Mouse (Mus musculus): ENCODE data around the gene Uqcc1. TPM values are rescaled to one million over a fixed set of nuclear protein-coding genes. Genes with fewer than 3 reads are reported as not detected.

The Uqcc1 gene
- polyA plus RNA-seq, 2 experiments = 17.4 to 25.6 TPM

DNA sequence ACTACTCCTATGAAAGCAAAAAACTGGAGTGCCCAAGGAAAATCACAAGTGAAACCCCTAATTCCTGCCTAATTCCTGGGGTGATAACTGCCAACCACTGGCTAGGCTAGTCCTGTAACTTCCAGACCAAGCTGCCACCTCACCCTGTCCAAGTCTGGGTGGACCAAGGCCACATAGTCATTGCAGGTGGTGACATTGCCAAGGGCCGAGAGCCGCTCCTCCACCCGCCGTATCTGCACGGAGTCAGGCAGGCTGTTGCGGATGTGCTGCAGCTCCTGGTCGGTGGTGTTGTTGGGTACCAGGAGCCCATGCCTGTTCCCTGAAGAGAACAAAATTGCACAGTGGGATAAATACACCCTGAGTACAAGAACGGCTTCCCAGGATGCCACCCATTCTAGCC lies 106.4 kb downstream of the Uqcc1 start:
- Histone ChIP-seq H3K36me3 (replicated peaks; ENCODE audit: control insufficient read depth, insufficient read depth, low read depth) (peaks cover 23% of the 10 kb centered on the region), H3K27me3 (ENCODE audit: control insufficient read depth, insufficient read depth, low read length) (no peaks in the 10 kb centered on the region), H3K4me2 (ENCODE audit: low read depth) (no peak overlapping the region), H3K9ac (replicated peaks) (no peak overlapping the region), H3K27ac (no peak overlapping the region), H3K4me3 (ENCODE audit: insufficient read depth in 1 of 2, low read depth in 2 of 2, low read length in 2 of 2) (no peak overlapping the region), H3K9me3 (ENCODE audit: control insufficient read depth, low read length) (no peaks in the 10 kb centered on the region), H3K4me1 (replicated peaks; ENCODE audit: control insufficient read depth in 2 of 2, insufficient read depth in 2 of 2, low read length in 1 of 2) (peaks cover 20 to 22% of the 10 kb centered on the region in 2 experiments)
- no peak for ATAC-seq (ENCODE audit: insufficient read depth)
- TF ChIP-seq CTCF (IDR thresholded peaks at IDR 0.05; ENCODE audit: low read depth) (no peak), EP300 (IDR thresholded peaks at IDR 0.05; ENCODE audit: low read depth) (no peak)
- DNase-seq (ENCODE audit: low read depth in 3 of 3, low spot score in 3 of 3) = no peak
- WGBS (ENCODE audit: insufficient replicate concordance) = 88% methylated on average over 8 of the region's 8 CpGs

DNA sequence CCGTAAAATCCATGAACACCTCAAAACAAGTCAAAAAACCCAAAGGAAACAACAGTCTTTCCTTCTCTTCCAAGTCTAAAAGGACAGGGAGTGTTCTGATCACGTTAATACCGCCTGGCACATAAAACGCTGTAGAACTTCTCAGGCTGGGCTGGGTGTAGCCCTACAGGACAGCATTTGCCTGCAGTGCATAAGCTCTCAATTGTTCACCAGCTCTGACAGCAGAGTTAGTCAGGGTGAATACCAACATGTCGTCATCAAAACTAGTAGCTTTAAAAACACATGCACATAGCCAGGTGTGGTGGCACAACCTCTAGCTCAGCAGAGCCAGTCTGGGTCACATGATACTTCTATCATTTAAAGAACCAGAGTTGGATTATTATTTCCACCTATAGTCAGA lies 109.3 kb downstream of the Uqcc1 start:
- no peak for TF ChIP-seq EP300 (IDR thresholded peaks at IDR 0.05; ENCODE audit: low read depth)
- no peak for TF ChIP-seq CTCF (IDR thresholded peaks at IDR 0.05; ENCODE audit: low read depth)
- H3K4me2 ChIP-seq (ENCODE audit: low read depth) = no peak overlapping the region
- no peak overlapping the region for H3K27ac ChIP-seq
- H3K4me1 ChIP-seq (replicated peaks; ENCODE audit: control insufficient read depth in 2 of 2, insufficient read depth in 2 of 2, low read length in 1 of 2) = peaks cover 11 to 13% of the 10 kb centered on the region in 2 experiments
- no peak overlapping the region for H3K4me3 ChIP-seq (ENCODE audit: insufficient read depth in 1 of 2, low read depth in 2 of 2, low read length in 2 of 2)
- no peak overlapping the region for H3K9ac ChIP-seq (replicated peaks)
- no peak for DNase-seq (ENCODE audit: low read depth in 3 of 3, low spot score in 3 of 3)
- no peaks in the 10 kb centered on the region for H3K27me3 ChIP-seq (ENCODE audit: control insufficient read depth, insufficient read depth, low read length)
- H3K9me3 ChIP-seq (ENCODE audit: control insufficient read depth, low read length) = no peaks in the 10 kb centered on the region
- peaks cover 23% of the 10 kb centered on the region for H3K36me3 ChIP-seq (replicated peaks; ENCODE audit: control insufficient read depth, insufficient read depth, low read depth)
- WGBS (ENCODE audit: insufficient replicate concordance) = 81% methylated on average over 5 of the region's 5 CpGs
- no peak for ATAC-seq (ENCODE audit: insufficient read depth)

DNA sequence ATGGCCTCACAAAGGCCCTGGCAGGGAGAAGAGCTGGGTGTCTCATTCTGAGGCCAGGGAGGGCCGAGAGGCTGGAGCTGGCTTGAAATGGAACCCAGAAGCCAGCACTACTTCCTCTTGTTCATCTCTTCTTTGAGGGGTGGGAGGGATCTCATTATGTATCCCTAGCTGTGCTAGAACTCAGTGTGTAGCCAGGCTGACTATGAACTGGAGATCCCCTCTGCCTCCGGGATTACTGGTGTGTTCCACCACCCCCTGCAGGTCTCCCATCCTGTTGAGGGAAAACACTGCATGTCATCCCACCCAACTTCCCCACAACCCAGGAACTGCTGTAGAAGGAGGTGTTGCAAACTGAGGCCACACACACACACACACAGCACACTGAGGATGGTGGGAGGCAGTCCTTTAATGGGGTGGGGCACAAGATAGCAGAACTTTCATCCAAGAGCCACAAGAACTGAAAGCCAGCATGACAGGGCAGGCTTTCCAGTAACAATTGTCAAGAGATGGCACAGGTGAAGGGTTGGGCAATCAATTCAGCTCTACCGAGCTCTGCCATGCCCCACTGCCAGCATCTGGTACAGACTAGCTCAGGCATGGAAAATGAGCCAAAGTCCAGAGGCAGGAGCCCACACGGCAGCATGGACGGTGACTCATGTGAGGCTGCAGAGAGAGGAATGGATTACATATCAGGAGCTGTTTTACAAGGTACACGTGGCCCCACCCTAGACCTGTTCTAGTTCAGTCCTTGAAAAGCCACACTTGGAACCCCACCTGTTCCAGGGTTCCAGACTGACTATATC lies 110.5 kb downstream of the Uqcc1 start:
- H3K9ac ChIP-seq (replicated peaks) = no peak overlapping the region
- 50% methylated on average over 6 of the region's 6 CpGs for WGBS (ENCODE audit: insufficient replicate concordance)

GRCm38 (mm10) chr2:155819392-155819448 lies 110.9 kb downstream of the Uqcc1 start, which contains the start of gene BC029722:
TSS of gene BC029722 (minus strand) at chr2:155819426.
- Histone ChIP-seq H3K4me1 (replicated peaks; ENCODE audit: control insufficient read depth in 2 of 2, insufficient read depth in 2 of 2, low read length in 1 of 2) (peaks cover 6 to 8% of the 10 kb centered on the region in 2 experiments), H3K27ac (peak within 1 kb of the TSS; percentile 41), H3K9ac (replicated peaks) (peak within 1 kb of the TSS; percentile 86), H3K4me3 (ENCODE audit: insufficient read depth in 1 of 2, low read depth in 2 of 2, low read length in 2 of 2) (peak within 1 kb of the TSS; percentile 82 to 93), H3K27me3 (ENCODE audit: control insufficient read depth, insufficient read depth, low read length) (no peaks in the 10 kb centered on the region), H3K36me3 (replicated peaks; ENCODE audit: control insufficient read depth, insufficient read depth, low read depth) (peaks cover 23% of the 10 kb centered on the region), H3K4me2 (ENCODE audit: low read depth) (peak within 1 kb of the TSS; percentile 99), H3K9me3 (ENCODE audit: control insufficient read depth, low read length) (no peaks in the 10 kb centered on the region)
- DNase-seq (ENCODE audit: low read depth in 3 of 3, low spot score in 3 of 3) = no peak
- no peak for ATAC-seq (ENCODE audit: insufficient read depth)
- TF ChIP-seq CTCF (IDR thresholded peaks at IDR 0.05; ENCODE audit: low read depth) (no peak), EP300 (IDR thresholded peaks at IDR 0.05; ENCODE audit: low read depth) (no peak)

More for the DNA sequence above, 110.5 kb downstream of the Uqcc1 start:
- peak overlapping the region; percentile 99 for H3K4me2 ChIP-seq (ENCODE audit: low read depth)
- TF ChIP-seq CTCF (IDR thresholded peaks at IDR 0.05; ENCODE audit: low read depth) (no peak), EP300 (IDR thresholded peaks at IDR 0.05; ENCODE audit: low read depth) (no peak)
- peaks cover 6 to 8% of the 10 kb centered on the region in 2 experiments for H3K4me1 ChIP-seq (replicated peaks; ENCODE audit: control insufficient read depth in 2 of 2, insufficient read depth in 2 of 2, low read length in 1 of 2)
- peak overlapping the region; percentile 26 for H3K27ac ChIP-seq
- peak overlapping the region in 1 of 2 experiments; percentile 93; a peak in 2 of 4 replicates for H3K4me3 ChIP-seq (ENCODE audit: insufficient read depth in 1 of 2, low read depth in 2 of 2, low read length in 2 of 2)
- H3K9me3 ChIP-seq (ENCODE audit: control insufficient read depth, low read length) = no peaks in the 10 kb centered on the region
- H3K27me3 ChIP-seq (ENCODE audit: control insufficient read depth, insufficient read depth, low read length) = no peaks in the 10 kb centered on the region
- peaks cover 23% of the 10 kb centered on the region for H3K36me3 ChIP-seq (replicated peaks; ENCODE audit: control insufficient read depth, insufficient read depth, low read depth)
- DNase-seq (ENCODE audit: low read depth in 3 of 3, low spot score in 3 of 3) (no peak), ATAC-seq (ENCODE audit: insufficient read depth) (0 out of 2 replicates have a peak, but pooled peaks have one; percentile 0)

DNA sequence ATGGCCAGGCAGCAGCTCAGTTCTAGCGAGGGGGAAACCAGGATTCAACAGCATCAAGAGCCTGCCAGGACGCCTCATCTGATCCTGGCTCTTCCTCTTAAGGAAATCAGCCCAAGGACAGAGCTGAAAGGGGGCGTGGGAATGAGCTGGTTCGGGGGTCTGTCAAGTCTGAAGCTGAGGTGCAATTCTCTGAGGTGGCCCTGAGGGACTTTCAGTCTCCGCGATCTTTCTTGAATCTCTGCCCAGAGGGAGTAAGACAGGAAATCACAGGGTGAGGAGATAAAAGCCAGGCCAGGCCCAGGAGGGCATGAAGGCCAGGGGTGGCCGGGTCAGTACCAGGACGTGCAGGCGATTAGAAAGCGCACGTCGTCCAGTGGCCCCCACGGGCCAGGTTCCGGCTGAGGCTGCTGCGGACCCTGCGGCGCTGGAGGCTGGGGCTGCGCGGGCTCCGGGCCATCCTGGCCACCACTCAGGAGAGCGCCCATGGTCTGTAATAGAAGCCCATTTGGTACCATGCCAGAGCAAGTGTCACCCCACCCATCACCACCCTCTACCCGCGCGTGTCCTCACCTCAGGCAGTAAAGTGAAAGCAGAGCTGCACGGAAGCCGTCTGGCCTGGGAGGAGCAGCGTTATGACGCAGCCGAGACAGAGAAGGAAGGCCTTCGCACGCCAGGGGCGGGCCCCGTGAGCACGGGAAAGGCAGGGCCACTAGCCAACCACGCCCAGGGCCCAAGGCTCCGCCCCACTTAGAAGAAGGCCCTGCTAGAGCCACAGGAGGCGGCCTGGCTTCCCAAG lies 111.3 kb downstream of the Uqcc1 start:
- TF ChIP-seq CTCF (IDR thresholded peaks at IDR 0.05; ENCODE audit: low read depth) (0 out of 2 replicates have a peak, but pooled peaks have one; percentile 1), EP300 (IDR thresholded peaks at IDR 0.05; ENCODE audit: low read depth) (no peak)
- Histone ChIP-seq H3K9ac (replicated peaks) (peak overlapping the region; percentile 86), H3K4me1 (replicated peaks; ENCODE audit: control insufficient read depth in 2 of 2, insufficient read depth in 2 of 2, low read length in 1 of 2) (peaks cover 6 to 8% of the 10 kb centered on the region in 2 experiments), H3K4me3 (ENCODE audit: insufficient read depth in 1 of 2, low read depth in 2 of 2, low read length in 2 of 2) (peak overlapping the region; percentile 82 to 93), H3K27me3 (ENCODE audit: control insufficient read depth, insufficient read depth, low read length) (no peaks in the 10 kb centered on the region), H3K36me3 (replicated peaks; ENCODE audit: control insufficient read depth, insufficient read depth, low read depth) (peaks cover 23% of the 10 kb centered on the region), H3K27ac (peak overlapping the region; percentile 41), H3K4me2 (ENCODE audit: low read depth) (peak overlapping the region; percentile 99), H3K9me3 (ENCODE audit: control insufficient read depth, low read length) (no peaks in the 10 kb centered on the region)
- ATAC-seq (ENCODE audit: insufficient read depth) (peak; percentile 97), DNase-seq (ENCODE audit: low read depth in 3 of 3, low spot score in 3 of 3) (peak; percentile 81 to 93 (median 83))
- under 1% methylated on average over 37 of the region's 37 CpGs for WGBS (ENCODE audit: insufficient replicate concordance)
